Mouse (Mus musculus) G1E (cell line): ENCODE data around the gene Il1a.

Source experiments
- CTCF ChIP-seq: IDR thresholded peaks from 2 replicates; pipeline ENCODE4 v1.5.1; 2012; ENCODE audit warnings: low read depth, low read length, inconsistent platforms, mixed read lengths
- GATA1 ChIP-seq: IDR thresholded peaks from 2 replicates; pipeline ENCODE4 v1.6.1; 2012; ENCODE audit warnings: borderline replicate concordance, low read length, inconsistent platforms, mixed read lengths
- GATA2 ChIP-seq: IDR thresholded peaks from 2 replicates; pipeline ENCODE4 v1.6.1; 2012; ENCODE audit warnings: low read depth, low read length, inconsistent platforms, borderline replicate concordance
- TAL1 ChIP-seq: conservative IDR thresholded peaks from 2 replicates; pipeline ENCODE4 v1.6.1; 2012; ENCODE audit warnings: low read depth, low read length, inconsistent platforms, mixed read lengths

- TF ChIP-seq CTCF (no peak), GATA1 (no peak), TAL1 (no peak), GATA2 (no peak)
Measured at GRCm38 (mm10) chr2:129333471-129333870, 23.7 kb upstream of the Il1a start.
